Mouse (Mus musculus) frontal cortex, adult 2 months (tissue): ENCODE measurements around the gene Tiprl. TPM values are rescaled to one million over a fixed set of nuclear protein-coding genes. Genes with fewer than 3 reads are reported as not detected.
A peak's percentile ranks its signal among the peaks of the same experiment; 100 is the strongest.

Source experiments
- DNase-seq, 2 experiments: peaks; one replicate each; pipeline ENCODE4 v3.0.0; 2022; ENCODE audit warnings: low spot score in 1 of 2; ENCODE audit errors: extremely low spot score in 1 of 2
- polyA plus RNA-seq: library from polyadenylated mRNA; depleted of rRNA; stranded (reverse); fragments of >200 nt; gene quantifications from 2 replicates; pipeline ENCODE4 v1.2.3, GENCODE M21; 2012; rRNA removed

The Tiprl gene
- polyA plus RNA-seq = 52.7 and 56.3 TPM in 2 replicates

DNA sequence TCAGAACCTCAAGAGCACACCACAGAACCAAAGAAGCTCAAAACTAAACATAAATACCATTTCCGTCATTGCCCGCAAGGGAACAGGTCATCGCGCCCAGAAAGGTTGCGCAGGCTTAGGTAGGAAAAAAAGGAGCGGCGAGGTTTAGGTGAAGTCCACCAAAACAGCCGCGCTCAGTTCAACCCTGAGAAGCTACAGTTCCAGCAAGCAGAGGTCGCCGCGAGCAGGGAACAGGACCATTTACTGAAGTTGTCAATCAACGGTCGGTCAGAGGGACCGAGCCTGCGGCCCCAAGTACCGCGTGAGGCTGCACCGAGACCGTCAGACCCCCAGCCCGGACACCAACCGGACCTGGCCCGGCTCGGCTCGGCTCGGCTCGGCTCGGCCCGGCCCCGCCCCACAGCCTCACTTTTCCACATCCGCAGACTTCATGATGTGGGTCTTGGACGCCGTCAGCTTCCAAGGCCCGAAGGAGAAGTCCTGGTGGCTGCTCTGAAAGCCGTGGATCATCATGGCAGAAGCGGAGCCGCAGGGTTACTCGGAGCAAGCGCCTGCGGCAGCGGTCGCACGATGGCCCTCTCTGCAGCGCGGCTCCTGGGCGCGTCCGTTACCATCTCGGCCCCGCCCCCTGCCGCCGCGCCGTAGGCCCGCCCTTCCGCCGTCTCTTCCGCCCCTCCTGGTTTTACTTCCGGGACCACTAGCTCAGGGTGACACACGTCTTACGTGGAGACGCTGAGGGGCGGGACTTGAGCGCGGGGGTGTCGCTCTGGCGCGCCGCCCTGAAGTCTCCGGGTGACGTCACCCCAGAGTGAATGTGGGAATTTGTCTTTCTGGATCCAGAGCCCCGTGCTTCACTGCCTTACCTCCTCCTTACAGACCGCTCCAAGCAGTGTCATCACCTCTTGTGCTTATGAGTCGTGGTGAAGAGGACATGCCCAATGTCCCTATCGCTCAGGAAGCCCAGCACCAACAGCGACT is at the start of gene Tiprl:
TSS of gene Tiprl (minus strand) at position 676 of the 978 bp plus-strand sequence.
- peak; percentile 95 to 97 for DNase-seq

DNA sequence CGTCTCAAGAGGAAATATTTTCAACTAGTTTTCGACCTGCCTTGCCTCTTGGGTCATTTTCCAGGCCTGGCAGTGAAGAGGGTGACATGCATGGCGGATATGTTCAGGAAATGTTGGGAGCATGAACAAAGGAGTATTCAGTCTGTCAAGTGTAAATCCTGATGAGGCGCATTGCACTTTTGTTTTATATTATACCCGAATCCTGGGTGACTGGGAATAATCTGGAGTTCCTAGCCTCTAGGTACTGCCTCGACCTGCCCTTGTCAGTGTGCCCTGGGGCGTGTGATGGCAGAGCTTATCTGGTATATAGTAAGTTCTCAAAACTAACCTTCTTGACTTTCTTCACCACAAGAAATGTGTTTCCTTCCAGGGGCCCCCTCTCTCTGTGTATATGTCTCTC is 47.3 kb upstream of the Tiprl start:
- DNase-seq = no peak

DNA sequence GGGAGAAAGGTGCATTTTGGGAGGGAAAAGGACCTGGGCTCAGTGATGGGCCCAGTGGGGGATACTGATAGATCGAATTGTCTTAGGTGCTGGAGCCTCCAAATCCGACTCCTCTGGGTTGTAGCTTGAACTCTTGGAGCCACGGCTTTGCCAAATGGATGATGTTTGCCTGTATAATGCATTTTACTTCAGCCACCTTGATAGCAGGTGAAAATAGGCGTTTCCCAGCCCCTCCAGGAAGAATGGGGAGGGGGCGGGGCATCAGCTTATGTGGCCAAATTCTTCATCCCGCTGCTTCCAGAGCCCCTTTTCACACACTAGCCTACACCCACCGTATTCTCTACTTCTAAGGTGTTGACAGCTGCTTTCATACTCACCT is 46.2 kb upstream of the Tiprl start:
- DNase-seq = no peak

DNA sequence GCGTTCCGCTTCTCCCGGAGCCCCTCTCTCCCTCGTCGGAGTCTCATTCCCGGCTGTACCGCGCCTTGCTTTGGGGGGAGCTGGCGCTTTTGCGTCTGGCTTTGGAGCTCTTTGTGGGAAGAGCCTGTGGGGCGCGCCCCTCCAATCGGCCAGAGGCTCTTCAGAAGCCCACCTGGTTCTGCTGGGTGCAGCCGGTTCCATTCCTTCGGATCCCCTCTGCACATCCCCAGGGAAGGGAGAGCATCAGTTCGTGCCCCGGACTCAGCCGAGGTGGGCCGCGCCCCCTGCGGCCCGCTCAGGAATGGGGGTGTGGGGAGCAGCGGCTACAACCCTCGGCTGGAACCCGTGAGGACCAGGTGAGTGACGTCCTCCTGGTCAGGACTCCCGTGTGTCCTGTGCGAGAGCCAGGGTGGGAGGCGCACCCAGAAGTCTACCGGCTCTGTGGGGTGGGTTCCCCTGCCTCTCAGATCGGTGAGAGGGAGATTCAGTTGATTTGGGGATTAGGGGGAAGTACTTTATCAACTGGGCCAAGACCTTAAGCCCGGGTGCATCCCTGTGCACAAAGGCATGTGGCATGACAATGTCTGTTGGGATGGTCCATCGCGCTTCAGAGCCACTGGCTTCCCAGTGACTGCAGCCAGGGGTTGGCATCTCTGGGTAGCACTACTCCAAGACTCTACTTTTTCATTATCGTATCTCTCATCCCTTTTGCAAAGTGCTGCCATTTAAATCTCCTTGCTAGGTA is 45.6 kb upstream of the Tiprl start:
- no peak for DNase-seq

DNA sequence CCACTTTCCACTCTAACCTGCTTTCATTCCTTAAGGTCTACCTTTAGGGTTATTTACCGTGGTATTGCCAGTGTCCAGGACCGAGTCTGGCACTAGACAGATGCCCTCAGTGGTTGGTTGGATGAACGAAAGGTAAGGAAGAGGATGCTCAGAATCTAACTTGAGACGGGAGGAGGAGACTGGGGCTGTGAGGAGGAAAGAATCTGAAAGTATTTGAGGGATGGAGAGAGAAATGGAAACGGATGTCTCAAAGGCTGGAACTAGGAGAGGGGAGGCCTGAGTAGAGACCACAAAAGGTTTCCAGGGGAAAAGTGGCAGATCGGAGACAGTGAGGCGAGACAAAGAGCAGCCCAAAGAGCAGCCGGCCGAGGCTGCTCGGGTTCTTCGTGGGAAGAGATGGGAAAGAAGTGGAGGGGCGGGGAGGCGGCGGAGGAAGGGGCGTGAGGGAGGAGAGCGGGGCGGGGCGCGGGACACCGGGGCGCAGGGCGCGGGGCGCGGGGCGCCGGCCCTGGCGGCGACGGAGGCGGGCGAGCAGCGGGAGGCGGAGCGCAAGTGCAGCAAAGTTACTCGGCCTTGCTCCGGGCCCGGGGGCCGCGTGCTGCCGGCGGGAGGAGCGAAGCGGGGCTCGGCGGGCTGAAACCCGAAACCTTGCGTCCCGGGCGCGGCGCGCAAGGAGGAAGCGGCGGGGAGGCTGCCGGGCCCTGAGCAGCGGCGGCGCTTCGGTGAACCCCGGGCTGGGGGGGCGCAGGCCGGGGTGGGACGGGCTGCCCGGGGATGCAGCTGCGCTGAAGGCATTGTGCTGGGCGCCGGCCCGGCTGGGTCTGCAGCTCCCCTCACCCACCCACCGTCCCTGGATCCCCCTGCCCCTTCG is 44.8 kb upstream of the Tiprl start:
- DNase-seq = peak in 1 of 2 experiments; percentile 25

DNA sequence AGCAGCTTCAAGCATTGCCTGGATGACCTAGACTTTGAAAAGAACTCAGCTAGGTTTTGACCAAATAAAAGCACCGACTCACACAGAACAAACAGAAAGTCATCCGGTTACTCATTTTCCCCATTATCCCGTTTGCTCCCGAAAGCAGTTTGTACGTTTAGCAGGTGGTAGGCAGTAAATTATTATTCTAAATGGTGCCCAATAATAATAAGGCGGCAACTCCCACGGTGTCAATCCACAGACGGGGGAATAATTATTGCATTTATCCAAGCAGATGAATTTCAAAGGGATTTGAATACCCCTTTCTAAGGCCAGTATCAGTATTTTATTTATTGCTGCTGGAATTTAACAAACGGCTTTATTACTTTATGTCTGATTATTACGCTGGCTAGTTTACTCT is 43.9 kb upstream of the Tiprl start:
- no peak for DNase-seq

DNA sequence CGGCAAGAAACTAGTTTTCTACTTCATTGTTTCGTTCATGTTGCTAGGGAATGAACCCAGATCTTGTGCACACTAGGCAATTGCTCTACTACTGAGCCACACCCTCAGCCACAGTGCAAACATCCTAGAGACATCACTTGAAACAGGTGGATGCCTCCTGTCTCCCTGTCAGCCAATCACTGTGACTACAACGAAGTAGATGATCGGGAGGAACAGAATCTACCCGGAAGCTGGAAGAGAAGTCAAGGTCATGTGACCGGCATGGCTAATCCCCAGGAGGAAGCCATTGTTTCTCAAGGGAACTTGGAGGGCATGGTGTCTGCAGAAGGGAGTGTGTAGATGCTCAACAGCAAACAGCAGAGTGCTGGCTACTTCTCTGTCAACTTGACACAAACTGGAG is 38.1 kb upstream of the Tiprl start:
- no peak for DNase-seq

DNA sequence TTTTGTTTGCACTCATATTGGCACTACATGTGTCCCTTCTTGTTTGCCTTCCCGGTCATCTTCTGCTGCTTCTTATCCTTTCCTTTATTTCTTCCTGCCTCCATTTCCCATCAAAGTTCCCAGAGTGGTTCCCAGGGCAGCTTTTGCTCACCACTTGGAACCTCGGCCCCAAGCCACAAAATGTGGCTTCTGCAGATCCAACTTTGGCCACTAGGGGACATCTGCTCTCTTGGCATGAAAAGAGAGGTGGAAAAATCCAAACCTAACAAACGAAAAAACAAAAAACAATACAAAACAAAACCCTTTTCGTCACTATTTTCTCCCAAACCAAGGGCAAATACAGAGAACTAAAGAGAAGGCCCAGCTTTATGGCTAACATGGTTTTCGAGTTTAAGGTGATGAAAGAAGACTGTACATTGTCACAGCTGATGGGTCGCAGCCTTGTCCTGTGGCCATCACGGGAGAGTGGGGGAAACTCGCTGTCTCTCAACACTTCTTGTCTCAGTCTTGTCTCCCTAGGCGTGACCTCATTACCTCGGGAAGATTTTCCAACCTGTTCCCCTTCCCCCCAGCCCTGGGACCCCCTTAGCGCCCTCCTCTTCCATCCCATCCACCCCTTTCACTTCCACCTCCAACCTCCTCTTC is 15.4 kb upstream of the Tiprl start:
- peak in 1 of 2 experiments; percentile 60 for DNase-seq

DNA sequence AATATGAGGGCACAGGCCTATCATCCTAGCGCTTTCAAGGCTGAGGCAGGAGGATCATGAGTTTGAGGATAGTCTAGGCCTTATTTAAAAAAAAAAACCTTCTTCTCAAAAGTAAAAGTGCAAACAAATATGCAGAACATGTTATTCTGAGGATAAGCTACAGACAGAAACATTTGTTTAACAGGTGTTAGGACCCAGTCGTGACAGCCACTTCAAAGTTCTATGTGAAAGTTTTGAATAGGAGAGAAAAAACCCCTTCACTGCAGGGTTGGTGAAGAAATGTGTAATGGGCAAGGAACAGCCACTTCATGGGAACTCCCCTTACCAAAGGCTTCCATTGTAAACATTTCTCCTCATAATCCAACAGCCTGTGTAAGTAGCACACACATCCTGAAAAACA is 13.8 kb upstream of the Tiprl start:
- no peak for DNase-seq

DNA sequence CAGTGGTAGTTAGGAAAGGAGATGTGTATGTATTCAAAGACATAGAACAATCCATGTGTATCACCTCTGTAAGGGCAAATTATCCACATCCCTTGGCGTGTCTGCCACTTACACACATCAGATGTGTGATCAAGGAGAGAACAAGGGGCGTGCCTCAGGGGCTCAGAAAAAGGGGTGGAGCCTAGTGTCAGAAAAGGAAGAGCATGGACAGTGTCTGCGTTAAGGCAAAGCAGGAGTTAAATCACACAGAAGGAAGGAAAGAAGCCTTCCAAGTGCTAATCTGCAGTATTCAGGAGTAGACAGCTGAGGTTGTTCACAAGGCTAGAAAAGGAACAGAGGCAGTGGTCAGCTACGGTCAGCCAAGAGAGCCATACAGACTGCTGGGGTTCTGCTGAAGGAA is 12.0 kb upstream of the Tiprl start:
- DNase-seq = no peak

DNA sequence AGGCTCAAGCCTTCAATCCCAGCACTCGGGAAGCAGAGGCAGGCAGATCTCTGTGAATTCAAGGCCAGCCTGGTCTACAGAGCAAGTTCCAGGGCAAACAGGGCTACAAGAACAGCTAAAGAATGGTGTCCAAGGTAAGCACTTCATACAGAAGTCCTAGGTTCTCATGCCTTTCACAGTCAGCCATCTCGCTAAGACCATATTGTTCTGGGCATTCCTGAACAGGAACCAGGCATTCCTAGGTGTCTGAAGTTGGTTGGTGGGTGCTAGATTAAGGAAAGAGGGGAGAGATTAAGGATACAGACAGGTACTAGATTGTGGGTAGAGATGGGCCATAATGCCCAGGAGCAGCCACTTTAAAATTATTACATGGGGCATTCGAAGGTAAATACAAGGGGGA is 11.0 kb upstream of the Tiprl start:
- DNase-seq = no peak

DNA sequence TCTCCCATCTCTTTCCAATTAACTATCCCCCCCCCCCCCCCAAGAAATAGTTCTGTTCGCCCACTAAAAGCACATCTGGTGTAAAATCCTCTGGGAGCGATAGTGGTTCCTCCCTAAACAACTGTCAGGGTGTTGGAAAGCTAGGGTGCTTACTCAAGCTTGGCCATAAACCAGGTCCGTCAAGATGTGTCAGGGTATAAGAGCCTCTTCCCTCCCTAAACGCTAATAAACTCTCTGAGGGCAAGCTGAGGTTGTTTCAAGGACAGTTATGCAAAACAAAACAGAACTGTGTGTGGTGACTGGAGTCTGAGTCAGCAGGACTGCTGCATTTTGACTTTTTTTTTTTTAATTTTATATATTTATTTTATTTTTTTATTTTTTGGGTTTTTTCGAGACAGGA is 10.3 kb upstream of the Tiprl start:
- DNase-seq = no peak

DNA sequence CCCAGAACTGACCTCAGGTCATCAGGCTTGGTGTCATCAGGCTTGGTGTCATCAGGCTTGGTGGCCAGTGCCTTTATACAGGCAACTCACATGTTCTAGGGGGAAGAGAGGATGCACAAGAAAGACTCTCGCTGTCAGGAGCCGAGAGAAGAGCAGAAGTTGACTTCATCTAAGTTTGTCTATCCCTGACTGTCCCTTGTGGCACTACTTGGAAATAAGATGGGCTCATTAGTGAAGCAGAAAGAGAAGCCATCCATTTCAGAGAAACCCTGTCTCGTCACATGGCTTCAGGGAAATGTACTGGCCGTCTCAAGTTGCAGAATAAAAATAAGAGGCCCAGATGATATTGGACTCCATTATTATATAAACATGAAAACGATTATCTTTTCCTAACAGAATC is 9.8 kb upstream of the Tiprl start:
- DNase-seq = no peak

DNA sequence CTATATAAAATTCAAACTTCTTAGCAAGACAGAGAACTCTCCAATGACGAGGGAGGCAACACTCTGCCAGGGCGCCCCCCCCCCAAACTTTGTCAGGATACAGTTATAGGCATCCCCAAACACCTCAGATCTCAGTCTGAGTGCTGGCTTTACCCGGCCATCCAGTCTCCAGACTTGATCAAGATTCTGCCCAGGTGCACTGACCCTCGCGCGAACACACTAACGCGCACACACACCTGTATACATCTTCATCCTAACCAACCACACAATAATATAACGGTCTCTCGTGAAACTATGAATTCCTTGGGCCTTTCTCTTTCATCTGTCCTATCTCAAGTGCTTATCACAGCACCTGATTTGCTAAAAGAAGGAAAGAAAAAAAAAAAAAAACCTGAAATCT is 950 bp downstream of the Tiprl start:
- no peak for DNase-seq

DNA sequence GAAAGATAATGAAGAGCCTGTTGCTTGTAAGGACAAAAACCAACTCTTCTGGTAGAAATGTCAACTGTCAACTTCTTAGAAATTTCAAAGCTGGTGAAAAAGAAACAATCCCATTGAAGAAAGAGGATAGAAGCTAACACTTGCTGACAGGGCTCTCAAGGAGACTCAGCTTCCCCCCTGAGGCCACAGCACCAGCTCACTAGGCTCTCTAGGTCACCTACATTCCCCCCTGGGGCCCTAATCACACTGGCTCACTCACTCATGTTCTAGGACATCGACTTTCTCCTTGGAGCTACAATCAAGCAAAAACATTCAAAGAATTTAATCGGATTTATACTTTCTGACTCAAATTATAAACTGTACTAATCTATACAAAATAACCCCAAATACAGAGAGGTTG is 3.0 kb downstream of the Tiprl start:
- no peak for DNase-seq

DNA sequence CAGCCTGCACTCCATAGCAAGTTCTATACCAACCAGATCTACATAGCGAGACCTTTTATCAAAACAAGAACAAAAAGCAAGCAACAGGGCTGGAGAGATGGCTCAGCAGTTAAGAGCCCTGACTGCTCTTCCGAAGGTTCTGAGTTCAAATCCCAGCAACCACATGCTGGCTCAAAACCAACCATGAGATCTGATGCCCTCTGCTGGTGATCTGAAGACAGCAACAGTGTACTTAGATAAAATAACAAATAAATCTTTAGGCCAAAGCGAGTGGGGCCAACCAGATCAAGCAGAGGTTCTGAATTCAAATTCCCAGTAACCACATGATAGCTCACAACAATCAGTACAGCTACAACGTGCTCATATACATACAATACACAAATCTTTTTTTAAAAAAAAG is 6.1 kb downstream of the Tiprl start:
- DNase-seq = no peak

DNA sequence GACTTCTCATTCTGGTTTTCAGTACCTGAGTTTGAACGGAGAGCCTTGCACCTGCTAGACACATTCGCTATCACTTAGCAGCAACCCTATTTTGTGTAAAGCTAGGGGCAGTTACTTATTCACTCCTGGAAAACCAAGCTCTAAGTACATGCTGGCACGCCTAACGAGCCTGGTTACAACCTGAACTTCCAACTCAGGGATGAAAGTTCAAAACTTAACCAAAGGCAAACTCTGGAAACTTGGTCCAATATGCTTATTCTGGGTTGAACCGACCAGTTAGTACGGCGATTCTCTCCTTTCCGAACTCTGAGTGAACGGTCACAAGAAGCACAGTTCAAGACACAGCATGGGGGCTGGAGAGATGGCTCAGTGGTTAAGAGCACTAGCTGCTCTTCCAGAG is 7.2 kb downstream of the Tiprl start:
- no peak for DNase-seq

DNA sequence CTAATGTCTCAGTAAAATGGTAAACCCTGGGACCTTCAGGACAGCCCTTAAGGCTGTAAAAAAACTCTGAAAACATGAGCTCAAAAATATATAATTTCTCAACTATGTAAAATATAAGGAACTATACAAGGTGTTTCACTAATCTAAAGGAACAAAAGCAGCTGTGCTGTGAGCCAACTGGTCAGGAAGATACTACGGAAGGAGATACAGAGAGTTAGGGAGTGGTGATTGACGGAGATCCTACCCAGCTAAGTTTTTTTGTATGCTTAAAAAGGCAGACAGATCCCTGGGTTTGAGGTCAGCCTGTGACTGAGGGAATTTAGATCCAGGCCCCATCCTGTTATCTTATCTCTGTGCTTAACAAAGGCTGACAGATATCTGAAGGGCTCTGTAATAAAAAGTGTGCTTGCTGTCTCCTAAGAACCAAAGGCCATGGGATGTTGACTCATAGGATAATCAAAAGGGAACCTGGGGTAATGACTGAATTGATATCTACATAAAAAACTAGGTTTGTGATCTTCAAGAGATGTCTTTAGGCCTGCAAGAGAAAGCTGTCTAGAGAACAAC is 19.7 kb downstream of the Tiprl start:
- DNase-seq = no peak

DNA sequence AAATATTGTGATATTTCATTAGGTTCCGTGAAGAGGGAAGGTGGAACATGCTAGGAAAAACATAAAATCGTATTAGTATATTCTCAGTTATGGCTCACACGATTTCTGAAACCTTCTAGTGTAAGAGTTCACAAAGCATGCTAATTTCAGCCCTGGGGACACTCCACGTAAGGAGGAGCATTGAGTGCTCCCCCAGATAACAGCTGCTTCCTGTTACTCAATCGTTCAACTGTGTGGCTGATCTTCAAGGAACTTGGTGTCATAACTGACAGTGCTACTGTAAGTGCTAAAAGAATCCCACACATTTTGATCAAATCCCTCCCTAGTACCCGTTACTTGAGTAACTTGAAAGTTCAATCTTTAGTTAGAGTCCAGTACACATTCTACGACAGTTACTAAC is 21.0 kb downstream of the Tiprl start:
- DNase-seq = no peak

DNA sequence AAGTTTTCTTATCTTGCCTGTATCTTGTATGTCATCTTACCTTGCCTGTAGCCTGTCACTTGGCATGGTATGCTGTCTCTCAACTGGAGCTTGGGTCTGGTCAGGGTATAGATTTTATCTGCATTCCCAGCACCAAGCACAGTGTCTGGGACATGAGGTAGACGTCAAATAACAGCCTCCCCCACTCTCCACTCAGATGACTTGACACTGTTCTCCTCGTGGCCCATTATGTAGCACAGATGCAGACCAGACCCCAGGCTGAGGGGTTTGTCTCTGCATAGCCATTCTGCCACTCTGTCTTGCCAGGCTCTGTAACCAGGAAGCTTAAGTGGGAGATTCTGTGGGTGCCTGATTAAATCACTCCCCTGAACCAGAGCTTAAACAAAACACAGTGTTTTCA is 31.2 kb downstream of the Tiprl start:
- no peak for DNase-seq
